Comparison of ENCODE assay signal across 8 mouse cellular contexts in genomic region chr4:70603209-70603852, GRCm38 (mm10).
A peak's percentile ranks its signal among the peaks of the same experiment; 100 is the strongest.
DNase-seq lines count a peak whose midpoint lies in the region; ATAC-seq and TF ChIP-seq lines count a peak whose summit lies in the region.

No protein-coding gene starts in this region.

- no peaks in the 10 kb centered on the region for H3K27me3 ChIP-seq in kidney, adult 2 months (replicated peaks; ENCODE audit: control insufficient read depth, insufficient read depth, low read length)
- no peaks in the 10 kb centered on the region for H3K27me3 ChIP-seq in kidney, embryonic 16.5 days (ENCODE audit: insufficient read depth, low read length)
- no peaks in the 10 kb centered on the region for H3K27me3 ChIP-seq in forebrain, embryonic 12.5 days
- H3K27me3 ChIP-seq in limb, embryonic 13.5 days, result peaks cover 12% of the 10 kb centered on the region; the same call in 1 of the 2 replicates

- 15% methylated on average over 3 of the region's 3 CpGs for WGBS in kidney, adult 2 months
- WGBS in kidney, embryonic 16.5 days, result 28% methylated on average over 3 of the region's 3 CpGs
- whole genome bisulfite sequencing in forebrain, embryonic 12.5 days, result 25% methylated on average over 3 of the region's 3 CpGs
- WGBS in limb, embryonic 13.5 days, result 25% methylated on average over 3 of the region's 3 CpGs

- no peaks in the 10 kb centered on the region for H3K36me3 ChIP-seq in kidney, adult 2 months (ENCODE audit: control insufficient read depth, insufficient read depth, low read length)
- H3K36me3 ChIP-seq in kidney, embryonic 16.5 days (ENCODE audit: insufficient read depth, low read length), result no peaks in the 10 kb centered on the region
- no peaks in the 10 kb centered on the region for H3K36me3 ChIP-seq in forebrain, embryonic 12.5 days (replicated peaks)
- H3K36me3 ChIP-seq in limb, embryonic 13.5 days, result no peaks in the 10 kb centered on the region

- H3K4me3 ChIP-seq in kidney, adult 2 months (ENCODE audit: insufficient read depth, low read depth, low read length), result no peak overlapping the region
- no peak overlapping the region for H3K4me3 ChIP-seq in kidney, embryonic 16.5 days (ENCODE audit: low read length)
- H3K4me3 ChIP-seq in forebrain, embryonic 12.5 days (replicated peaks), result no peak overlapping the region
- H3K4me3 ChIP-seq in limb, embryonic 13.5 days, result no peak overlapping the region

- H3K9me3 ChIP-seq in kidney, embryonic 16.5 days (ENCODE audit: low read length), result no peaks in the 10 kb centered on the region
- H3K9me3 ChIP-seq in forebrain, embryonic 12.5 days, result no peaks in the 10 kb centered on the region
- H3K9me3 ChIP-seq in limb, embryonic 13.5 days, result no peaks in the 10 kb centered on the region

- H3K9ac ChIP-seq in kidney, embryonic 16.5 days (replicated peaks; ENCODE audit: low read length), result no peak overlapping the region
- H3K9ac ChIP-seq in forebrain, embryonic 12.5 days, result no peak overlapping the region
- no peak overlapping the region for H3K9ac ChIP-seq in limb, embryonic 13.5 days

- ATAC-seq in kidney, embryonic 16.5 days (ENCODE audit: low FRiP score, low TSS enrichment), result no peak
- ATAC-seq in forebrain, embryonic 12.5 days (ENCODE audit: low FRiP score), result peak; percentile 64
- ATAC-seq in limb, embryonic 13.5 days (ENCODE audit: low FRiP score, low read depth), result peak; percentile 48; the same call in 1 of the 2 replicates

- no peak overlapping the region for H3K4me2 ChIP-seq in kidney, embryonic 16.5 days (replicated peaks; ENCODE audit: low read depth, low read length)
- H3K4me2 ChIP-seq in forebrain, embryonic 12.5 days, result no peak overlapping the region
- H3K4me2 ChIP-seq in limb, embryonic 13.5 days (replicated peaks), result no peak overlapping the region

- peak; percentile 33 for DNase-seq in kidney, adult 2 months
- peak; percentile 64 for DNase-seq in 416B (ENCODE audit: low read depth)
- peak; percentile 37 for DNase-seq in Muller cell, postnatal 12 days (ENCODE audit: inconsistent ontology term)
- DNase-seq in telencephalon, adult 2 months (ENCODE audit: low read depth, low spot score), result peak; percentile 51
- no peak for DNase-seq in gastrocnemius, adult 18-20 months (ENCODE audit: low spot score)

- peak; percentile 31; the same call in 1 of the 2 replicates for TF ChIP-seq CTCF in kidney, adult 2 months (conservative IDR thresholded peaks at IDR 0.05; ENCODE audit: insufficient read depth, insufficient read length, low read depth, low read length)

- H3K27ac ChIP-seq in kidney, adult 2 months (ENCODE audit: insufficient read depth, low read depth, low read length), result no peak overlapping the region
- no peak overlapping the region for H3K27ac ChIP-seq in kidney, embryonic 16.5 days (ENCODE audit: low read length)
- no peak overlapping the region for H3K27ac ChIP-seq in forebrain, embryonic 12.5 days
- H3K27ac ChIP-seq in limb, embryonic 13.5 days, result no peak overlapping the region

- H3K4me1 ChIP-seq in kidney, adult 2 months (ENCODE audit: control insufficient read depth, insufficient read depth, low read length), result peaks cover 3% of the 10 kb centered on the region; the same call in 1 of the 2 replicates
- no peaks in the 10 kb centered on the region for H3K4me1 ChIP-seq in kidney, embryonic 16.5 days (ENCODE audit: insufficient read depth, low read length)
- no peaks in the 10 kb centered on the region for H3K4me1 ChIP-seq in forebrain, embryonic 12.5 days
- H3K4me1 ChIP-seq in limb, embryonic 13.5 days, result no peaks in the 10 kb centered on the region

- TF ChIP-seq POLR2A in kidney, adult 2 months (IDR thresholded peaks at IDR 0.05; ENCODE audit: low read depth, low read length), result no peak
